Mouse (Mus musculus) erythroblast, embryonic 14.5 days (primary cell): ENCODE results near the gene Carnmt1. TPM values are rescaled to one million over a fixed set of nuclear protein-coding genes. Genes with fewer than 3 reads are reported as not detected.
A peak's percentile ranks its signal among the peaks of the same experiment; 100 is the strongest.

ENCODE experiments used
- H3K27me3 ChIP-seq: 2 replicates; pipeline ENCODE4 v1.6.1; 2012; ENCODE audit warnings: inconsistent platforms; ENCODE audit not compliant: control insufficient read depth
- H3K36me3 ChIP-seq: 2 replicates; pipeline ENCODE4 v1.6.1; 2012; ENCODE audit warnings: mild to moderate bottlenecking, inconsistent platforms; ENCODE audit not compliant: control insufficient read depth
- H3K4me1 ChIP-seq: 2 replicates; pipeline ENCODE4 v1.6.1; 2012; ENCODE audit warnings: inconsistent platforms; ENCODE audit not compliant: control insufficient read depth
- H3K4me3 ChIP-seq: replicated peaks from 2 replicates; pipeline ENCODE3; 2012; ENCODE audit warnings: moderate library complexity, mild to moderate bottlenecking, inconsistent platforms
- H3K9me3 ChIP-seq: 2 replicates; pipeline ENCODE4 v1.6.1; 2012; ENCODE audit warnings: low read length, inconsistent platforms, mixed read lengths; ENCODE audit not compliant: control insufficient read depth
- GATA1 ChIP-seq: IDR thresholded peaks from 2 replicates; pipeline ENCODE4 v1.6.1; 2012; ENCODE audit warnings: low read length, inconsistent platforms, mixed read lengths
- TAL1 ChIP-seq: IDR thresholded peaks from 3 replicates; pipeline ENCODE4 v1.6.1; 2012; ENCODE audit warnings: low read length, inconsistent platforms, mixed read lengths
- polyA plus RNA-seq: library from polyadenylated mRNA; stranded (reverse); fragments of >175 nt; gene quantifications from 2 replicates; pipeline ENCODE4 v1.2.3, GENCODE M21; 2012

The Carnmt1 gene
- polyA plus RNA-seq, 1 experiment, result 1.5 TPM

DNA sequence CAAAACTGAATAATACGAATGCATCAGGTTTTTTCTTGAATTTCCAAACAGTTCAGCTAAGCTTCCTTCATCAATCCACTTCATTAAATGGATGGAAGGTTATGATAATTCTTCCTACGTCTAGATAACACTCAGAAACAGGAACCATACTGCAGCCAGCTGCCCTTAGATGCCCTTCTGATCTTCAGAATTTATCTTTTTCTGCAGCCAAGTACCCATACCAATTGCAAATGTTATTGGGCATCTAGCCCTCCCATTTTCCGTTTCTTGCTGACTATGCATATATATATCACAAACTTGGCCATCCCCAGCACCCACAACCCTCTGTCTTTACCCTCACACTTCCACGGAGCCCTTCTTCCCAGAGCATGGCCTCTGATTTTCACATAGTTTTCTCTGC, 20.6 kb upstream of the Carnmt1 start:
- no peak for TF ChIP-seq GATA1
- TF ChIP-seq TAL1, result no peak
- H3K4me3 ChIP-seq, result no peak overlapping the region
- H3K9me3 ChIP-seq, result no peaks in the 10 kb centered on the region
- H3K4me1 ChIP-seq, result peaks cover 74% of the 10 kb centered on the region
- peaks cover 4% of the 10 kb centered on the region for H3K36me3 ChIP-seq
- H3K27me3 ChIP-seq, result no peaks in the 10 kb centered on the region

DNA sequence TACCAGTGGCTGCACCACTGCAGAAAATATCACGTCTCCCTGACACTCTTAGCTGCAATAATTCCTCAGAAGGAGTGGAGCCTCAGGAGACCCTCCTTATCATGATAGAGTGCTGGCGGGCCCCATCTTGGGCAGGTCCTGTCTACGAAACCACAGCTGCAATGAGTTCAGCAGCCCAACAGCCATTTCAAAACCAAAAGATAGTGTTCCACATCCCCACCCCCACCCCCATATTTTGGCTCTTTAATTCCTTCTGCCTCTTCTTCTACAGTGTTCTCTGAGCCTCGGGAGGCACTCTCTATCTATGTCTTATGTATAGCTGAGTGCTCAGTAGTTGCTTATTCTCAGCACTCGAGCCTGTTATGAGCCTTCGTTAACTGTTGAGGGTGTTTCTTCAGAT, 20.1 kb upstream of the Carnmt1 start:
- Histone ChIP-seq H3K36me3 (peaks cover 3% of the 10 kb centered on the region), H3K4me3 (peak overlapping the region; percentile 4)
- TF ChIP-seq GATA1 (no peak), TAL1 (no peak)

DNA sequence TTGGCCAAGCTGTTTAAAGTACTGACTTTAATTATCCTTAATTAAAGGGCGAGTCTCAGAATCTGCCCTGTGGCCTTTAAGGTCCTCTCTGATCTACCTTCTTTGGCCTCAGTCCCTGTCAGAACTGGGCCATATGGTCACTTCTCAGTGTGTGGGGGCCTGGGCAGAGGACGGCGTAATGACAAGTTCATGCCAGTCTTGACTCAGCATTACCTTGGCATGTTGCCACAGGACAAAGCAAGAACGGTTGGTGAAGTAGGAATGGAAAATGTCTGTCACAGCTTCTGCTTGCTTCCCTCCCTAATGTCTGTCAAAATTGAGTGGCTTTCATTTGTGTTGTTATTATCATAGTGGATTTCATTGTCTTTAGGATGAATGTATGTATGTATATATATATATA, 18.0 kb upstream of the Carnmt1 start:
- Histone ChIP-seq H3K36me3 (peaks cover 3% of the 10 kb centered on the region), H3K4me3 (no peak overlapping the region), H3K4me1 (peaks cover 49% of the 10 kb centered on the region), H3K27me3 (no peaks in the 10 kb centered on the region), H3K9me3 (no peaks in the 10 kb centered on the region)
- no peak for TF ChIP-seq TAL1
- TF ChIP-seq GATA1, result no peak

More for the DNA sequence above, 20.1 kb upstream of the Carnmt1 start:
- Histone ChIP-seq H3K9me3 (no peaks in the 10 kb centered on the region), H3K27me3 (no peaks in the 10 kb centered on the region), H3K4me1 (peaks cover 69% of the 10 kb centered on the region)

DNA sequence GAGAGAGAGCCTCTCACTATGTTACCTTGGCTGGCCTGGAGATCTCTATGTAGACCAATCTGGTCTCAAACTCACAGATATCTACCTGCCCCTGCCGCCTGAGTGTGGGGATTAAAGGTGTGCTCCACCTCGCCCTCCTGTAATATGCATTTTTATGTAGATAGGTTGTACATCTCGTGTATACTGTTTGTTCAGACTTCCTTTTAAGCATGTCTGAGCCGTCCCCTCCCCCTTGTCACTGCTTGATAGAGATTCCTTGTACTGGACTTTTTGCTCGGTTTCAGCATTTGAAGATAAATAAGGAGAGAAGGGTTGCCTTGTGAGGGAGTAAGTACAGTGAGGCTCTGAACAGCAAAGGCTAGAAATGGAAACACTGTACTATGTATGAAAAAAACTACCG, 17.5 kb upstream of the Carnmt1 start:
- Histone ChIP-seq H3K4me3 (no peak overlapping the region), H3K4me1 (peaks cover 44% of the 10 kb centered on the region), H3K36me3 (peaks cover 3% of the 10 kb centered on the region), H3K9me3 (no peaks in the 10 kb centered on the region), H3K27me3 (no peaks in the 10 kb centered on the region)
- TF ChIP-seq TAL1 (no peak), GATA1 (no peak)

DNA sequence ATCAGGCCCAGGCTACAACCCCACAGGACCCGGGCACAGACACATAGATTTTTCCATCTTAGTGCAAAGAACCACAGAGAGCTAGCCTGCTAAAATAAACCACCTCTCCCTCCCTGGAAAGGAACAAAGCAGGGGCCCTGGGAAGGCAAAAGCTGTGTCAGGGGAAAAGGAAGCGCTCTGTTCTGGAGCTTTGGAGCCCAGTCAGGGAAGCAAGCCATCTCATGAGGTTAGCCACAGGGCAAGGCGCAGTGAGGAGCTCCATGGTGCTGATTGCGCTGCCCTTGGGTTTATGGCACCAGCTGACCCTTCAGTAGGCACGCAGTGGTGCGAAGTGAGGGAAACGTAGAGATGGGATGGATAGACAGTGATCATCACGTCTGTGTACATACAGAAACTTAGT, 16.2 kb upstream of the Carnmt1 start:
- Histone ChIP-seq H3K4me3 (no peak overlapping the region), H3K27me3 (no peaks in the 10 kb centered on the region), H3K9me3 (no peaks in the 10 kb centered on the region), H3K4me1 (peaks cover 43% of the 10 kb centered on the region), H3K36me3 (peaks cover 3% of the 10 kb centered on the region)
- TF ChIP-seq TAL1 (no peak), GATA1 (no peak)

DNA sequence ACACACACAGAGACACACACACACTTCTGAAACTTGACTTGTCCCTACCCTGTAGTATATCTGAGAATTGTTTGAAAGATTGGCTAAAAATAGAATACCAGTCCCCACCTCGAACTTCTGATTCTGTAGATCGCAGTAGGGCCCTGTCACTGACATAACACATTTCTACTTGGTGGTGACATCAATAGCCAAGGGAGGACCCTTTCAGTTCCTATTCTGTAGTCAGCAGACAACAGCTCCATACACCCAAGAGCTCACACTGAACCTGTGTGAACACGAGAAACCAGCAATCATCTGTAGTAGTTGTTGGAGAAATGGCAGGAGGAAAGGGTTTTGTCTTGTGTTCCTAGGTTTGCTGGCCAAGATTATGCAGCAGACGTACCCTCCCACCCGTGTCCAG, 15.6 kb upstream of the Carnmt1 start:
- Histone ChIP-seq H3K27me3 (no peaks in the 10 kb centered on the region), H3K4me1 (peaks cover 39% of the 10 kb centered on the region), H3K9me3 (no peaks in the 10 kb centered on the region), H3K36me3 (peaks cover 3% of the 10 kb centered on the region), H3K4me3 (no peak overlapping the region)
- TF ChIP-seq TAL1 (no peak), GATA1 (no peak)

DNA sequence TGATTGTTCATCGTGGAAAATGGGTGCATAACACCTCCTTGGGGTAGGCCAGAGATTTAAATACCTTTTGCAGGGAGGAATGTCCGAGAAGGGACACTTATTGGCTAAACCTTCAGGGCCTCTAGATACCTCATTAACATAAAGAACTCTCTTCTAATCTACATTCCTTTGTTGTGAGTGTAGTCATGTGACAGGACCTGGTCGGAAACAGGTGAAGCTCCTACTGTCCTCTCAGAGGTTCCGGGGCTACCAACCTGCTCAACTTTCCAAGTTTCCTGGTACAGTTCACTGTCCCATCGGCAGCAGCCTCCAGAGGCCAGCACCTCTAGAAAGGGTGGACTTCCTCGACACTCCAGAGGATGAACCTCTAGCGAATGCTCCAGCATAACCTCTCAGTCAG, 14.6 kb upstream of the Carnmt1 start:
- TF ChIP-seq TAL1 (no peak), GATA1 (no peak)

DNA sequence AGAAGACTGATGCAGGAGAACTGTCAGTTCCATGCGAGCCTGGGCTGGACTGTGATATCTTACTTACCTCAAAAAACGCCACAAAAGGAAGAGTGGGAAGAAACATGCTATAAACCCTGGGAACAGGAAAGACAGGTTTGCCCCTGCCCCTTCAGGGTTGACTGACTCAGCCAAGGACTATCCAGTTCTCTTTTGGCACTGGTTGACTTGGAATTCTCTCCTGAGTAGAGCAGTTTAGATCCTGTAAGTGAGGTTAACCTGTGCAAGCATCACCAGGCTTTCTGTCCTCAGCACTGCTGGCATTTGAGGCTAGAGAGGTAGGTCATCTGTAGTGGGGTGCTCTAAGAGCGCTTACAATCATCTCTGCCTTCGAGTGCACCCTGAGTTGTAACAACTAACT, 12.1 kb upstream of the Carnmt1 start:
- Histone ChIP-seq H3K9me3 (no peaks in the 10 kb centered on the region), H3K4me3 (no peak overlapping the region)

More for the DNA sequence above, 14.6 kb upstream of the Carnmt1 start:
- peaks cover 3% of the 10 kb centered on the region for H3K36me3 ChIP-seq
- no peaks in the 10 kb centered on the region for H3K9me3 ChIP-seq
- H3K4me3 ChIP-seq, result no peak overlapping the region
- H3K4me1 ChIP-seq, result peaks cover 30% of the 10 kb centered on the region
- no peaks in the 10 kb centered on the region for H3K27me3 ChIP-seq

DNA sequence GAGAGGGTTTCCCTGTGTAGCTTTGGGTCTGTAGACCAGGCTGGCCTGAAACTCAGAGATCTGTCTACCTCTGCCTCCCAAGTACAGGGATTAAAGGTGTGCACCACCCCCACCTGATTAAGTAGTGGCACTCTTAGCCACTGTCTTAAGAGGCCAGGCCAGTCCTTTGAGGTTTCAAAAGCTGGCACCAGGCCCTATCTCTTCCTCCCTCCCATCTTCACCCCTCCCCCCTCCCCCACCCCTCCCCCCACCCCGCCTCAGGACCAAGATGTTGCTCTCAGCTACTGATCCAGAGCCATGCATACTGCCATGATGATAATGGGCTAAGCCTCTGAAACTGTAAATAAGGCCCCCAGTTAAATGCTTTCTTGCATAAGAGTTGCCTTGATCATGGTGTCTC, 11.2 kb upstream of the Carnmt1 start:
- Histone ChIP-seq H3K27me3 (no peaks in the 10 kb centered on the region), H3K9me3 (no peaks in the 10 kb centered on the region), H3K36me3 (no peaks in the 10 kb centered on the region), H3K4me1 (peaks cover 19% of the 10 kb centered on the region), H3K4me3 (no peak overlapping the region)
- TF ChIP-seq GATA1 (no peak), TAL1 (no peak)

More for the DNA sequence above, 12.1 kb upstream of the Carnmt1 start:
- Histone ChIP-seq H3K4me1 (peaks cover 26% of the 10 kb centered on the region), H3K36me3 (no peaks in the 10 kb centered on the region), H3K27me3 (no peaks in the 10 kb centered on the region)
- TF ChIP-seq TAL1, result no peak

DNA sequence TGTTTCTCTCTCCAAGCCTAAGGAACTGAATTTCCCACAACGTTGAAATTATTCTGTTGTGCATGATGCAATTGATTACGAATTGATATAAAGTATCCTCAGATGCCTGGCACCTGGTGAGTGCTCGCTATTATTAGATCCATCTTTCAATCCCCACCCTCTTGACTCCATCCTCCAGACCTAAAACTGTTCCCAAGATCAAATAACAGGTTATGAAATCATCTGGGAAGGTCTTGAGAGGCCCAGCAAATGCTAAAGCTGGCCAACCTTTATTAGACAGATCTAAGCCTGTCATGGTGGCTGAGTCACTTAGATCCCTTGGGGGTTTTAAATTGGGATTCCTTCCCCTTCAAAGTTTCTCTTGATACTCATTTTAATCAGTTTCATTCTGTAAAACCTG, 10.1 kb upstream of the Carnmt1 start:
- H3K36me3 ChIP-seq, result no peaks in the 10 kb centered on the region
- H3K27me3 ChIP-seq, result no peaks in the 10 kb centered on the region
- H3K4me1 ChIP-seq, result peaks cover 18% of the 10 kb centered on the region
- H3K4me3 ChIP-seq, result no peak overlapping the region
- no peaks in the 10 kb centered on the region for H3K9me3 ChIP-seq
- TF ChIP-seq TAL1, result no peak
- TF ChIP-seq GATA1, result no peak
